Mouse (Mus musculus) myocyte (in vitro differentiated cells): ENCODE results near the gene Dhrs4. TPM values are rescaled to one million over a fixed set of nuclear protein-coding genes. Genes with fewer than 3 reads are reported as not detected.

ENCODE experiments used
- H3K27me3 ChIP-seq: one replicate; pipeline ENCODE4 v1.6.1; 2011; ENCODE audit not compliant: control insufficient read depth, insufficient read depth, insufficient read length
- H3K36me3 ChIP-seq: one replicate; pipeline ENCODE4 v1.6.1; 2011; ENCODE audit not compliant: control insufficient read depth, insufficient read depth
- H3K4me2 ChIP-seq: one replicate; pipeline ENCODE4 v1.6.1; 2011; ENCODE audit warnings: low read depth, control low read depth
- H3K4me3 ChIP-seq: one replicate; pipeline ENCODE4 v1.5.1; 2011; ENCODE audit warnings: mild to moderate bottlenecking, control low read depth, moderate library complexity
- H3K79me2 ChIP-seq: one replicate; pipeline ENCODE4 v1.6.1; 2011; ENCODE audit not compliant: control insufficient read depth, insufficient read depth
- H3ac ChIP-seq: one replicate; pipeline ENCODE4 v1.6.1; 2011; ENCODE audit not compliant: control insufficient read depth, insufficient read length
- CEBPB ChIP-seq: IDR thresholded peaks from 2 replicates; pipeline ENCODE4 v1.6.1; 2011; ENCODE audit warnings: mild to moderate bottlenecking, moderate library complexity; ENCODE audit not compliant: poor library complexity, insufficient read depth, severe bottlenecking
- E2F4 ChIP-seq: IDR thresholded peaks from one replicate; pipeline ENCODE4 v1.6.1; 2011; ENCODE audit warnings: mild to moderate bottlenecking, control low read depth, moderate library complexity; ENCODE audit not compliant: insufficient read depth
- MAX ChIP-seq: IDR thresholded peaks from one replicate; pipeline ENCODE4 v1.6.1; 2011; ENCODE audit warnings: low read depth, mild to moderate bottlenecking, control low read depth
- MYOD1 ChIP-seq, 3 experiments: IDR thresholded peaks; one replicate each; pipeline ENCODE4 v1.6.1; 2011; ENCODE audit warnings: control low read depth in 2 of 3, low read depth in 2 of 3, mild to moderate bottlenecking in 2 of 3, moderate library complexity in 1 of 3; ENCODE audit not compliant: insufficient read length in 2 of 3, control insufficient read depth in 1 of 3
- MYOG ChIP-seq, 3 experiments: IDR thresholded peaks; one replicate each; pipeline ENCODE4 v1.6.1; 2011; ENCODE audit warnings: control low read depth in 2 of 3, low read depth in 2 of 3, mild to moderate bottlenecking in 2 of 3; ENCODE audit not compliant: insufficient read length in 2 of 3, control insufficient read depth in 1 of 3, insufficient read depth in 1 of 3
- POLR2A ChIP-seq: IDR thresholded peaks from one replicate; pipeline ENCODE4 v1.6.1; 2011; ENCODE audit warnings: low read depth, mild to moderate bottlenecking, control low read depth, moderate library complexity; ENCODE audit not compliant: insufficient read length
- POLR2AphosphoS2 ChIP-seq: IDR thresholded peaks from one replicate; pipeline ENCODE4 v1.6.1; 2011; ENCODE audit warnings: low read depth, control low read depth; ENCODE audit not compliant: insufficient read length
- REST ChIP-seq: IDR thresholded peaks from one replicate; pipeline ENCODE4 v1.6.1; 2011; ENCODE audit warnings: mild to moderate bottlenecking, control low read depth, moderate library complexity; ENCODE audit not compliant: insufficient read depth, insufficient read length
- SRF ChIP-seq: IDR thresholded peaks from one replicate; pipeline ENCODE4 v1.6.1; 2011; ENCODE audit warnings: low read depth; ENCODE audit not compliant: control insufficient read depth, insufficient read length
- TCF12 ChIP-seq: IDR thresholded peaks from one replicate; pipeline ENCODE4 v1.6.1; 2011; ENCODE audit warnings: mild to moderate bottlenecking, control low read depth; ENCODE audit not compliant: poor library complexity, insufficient read depth, severe bottlenecking
- TCF3 ChIP-seq: IDR thresholded peaks from one replicate; pipeline ENCODE4 v1.6.1; 2011; ENCODE audit warnings: low read depth, control low read depth; ENCODE audit not compliant: insufficient read length
- USF1 ChIP-seq: IDR thresholded peaks from one replicate; pipeline ENCODE4 v1.6.1; 2011; ENCODE audit warnings: low read depth, mild to moderate bottlenecking, control low read depth, moderate library complexity
- polyA plus RNA-seq: library from polyadenylated mRNA; unstranded; fragments of >200 nt; fragmentation: generic; extraction: Trizol; gene quantifications from one replicate; pipeline ENCODE4 v1.2.1, GENCODE M21; 2012; ENCODE audit warnings: missing spikeins

Gene Dhrs4
- polyA plus RNA-seq, 1 experiment: 29.6 TPM

DNA sequence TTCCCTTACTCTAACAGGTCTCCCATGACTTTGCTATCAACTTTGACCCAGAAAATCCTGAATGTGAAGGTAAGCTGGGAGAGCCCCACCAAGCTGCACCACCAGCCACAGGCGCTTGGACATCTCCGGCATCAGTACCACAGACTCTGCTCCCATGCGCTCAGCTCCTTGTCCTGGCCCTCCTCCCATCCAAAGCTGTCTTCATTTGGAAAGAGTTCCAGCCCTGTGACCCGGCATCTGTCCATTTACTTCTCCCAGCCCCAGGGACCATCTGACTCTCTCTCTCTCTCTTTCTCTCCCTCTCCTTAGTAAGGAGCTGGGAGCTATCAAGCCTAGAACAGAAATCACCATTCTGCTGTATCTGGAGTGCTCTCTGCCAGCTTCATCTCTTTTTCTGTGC, 37.3 kb downstream of the Dhrs4 start:
- H3ac ChIP-seq: no peak overlapping the region
- no peak for TF ChIP-seq MYOD1 (IDR thresholded peaks at IDR 0.05; ENCODE audit: control insufficient read depth in 1 of 3, insufficient read length in 2 of 3, low read depth in 2 of 3)
- TF ChIP-seq REST: no peak
- TF ChIP-seq TCF12: no peak
- TF ChIP-seq CEBPB: no peak
- no peak for TF ChIP-seq USF1
- no peak for TF ChIP-seq TCF3
- TF ChIP-seq POLR2AphosphoS2: no peak
- TF ChIP-seq E2F4: no peak
- TF ChIP-seq POLR2A: no peak
- TF ChIP-seq MYOG (IDR thresholded peaks at IDR 0.05; ENCODE audit: control insufficient read depth in 1 of 3, insufficient read depth in 1 of 3, insufficient read length in 2 of 3, low read depth in 2 of 3): no peak
- no peak for TF ChIP-seq MAX
- H3K4me2 ChIP-seq: no peak overlapping the region
- H3K4me3 ChIP-seq: no peak overlapping the region
- H3K36me3 ChIP-seq: no peaks in the 10 kb centered on the region
- no peaks in the 10 kb centered on the region for H3K79me2 ChIP-seq
- peaks cover 99% of the 10 kb centered on the region for H3K27me3 ChIP-seq

DNA sequence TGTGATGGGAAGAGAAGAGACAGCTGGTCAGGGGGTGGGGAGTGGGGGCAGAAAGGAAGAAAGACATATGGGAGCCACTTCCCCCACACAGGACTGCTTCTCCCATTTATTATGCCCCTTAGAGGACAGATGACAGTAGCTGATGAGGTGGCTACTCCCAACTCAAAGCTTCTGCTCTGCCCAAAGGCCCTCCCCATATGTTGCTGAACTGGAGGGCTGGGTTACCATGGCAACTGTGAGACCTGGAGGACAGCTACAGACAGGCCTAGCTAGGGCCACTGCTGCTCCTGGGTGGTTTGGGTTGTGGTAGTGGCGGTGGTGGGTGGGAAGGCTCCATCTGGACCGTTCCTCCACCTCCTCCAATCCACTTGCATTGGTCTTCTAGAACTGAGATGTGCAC, 40.3 kb downstream of the Dhrs4 start:
- no peak overlapping the region for H3ac ChIP-seq
- no peaks in the 10 kb centered on the region for H3K79me2 ChIP-seq
- TF ChIP-seq SRF: no peak
- TF ChIP-seq REST: no peak
- TF ChIP-seq MYOG (IDR thresholded peaks at IDR 0.05; ENCODE audit: control insufficient read depth in 1 of 3, insufficient read depth in 1 of 3, insufficient read length in 2 of 3, low read depth in 2 of 3): no peak
- no peak for TF ChIP-seq TCF3
- TF ChIP-seq POLR2A: no peak
- no peak for TF ChIP-seq E2F4
- no peak for TF ChIP-seq USF1
- TF ChIP-seq CEBPB: no peak
- TF ChIP-seq MAX: no peak
- TF ChIP-seq MYOD1 (IDR thresholded peaks at IDR 0.05; ENCODE audit: control insufficient read depth in 1 of 3, insufficient read length in 2 of 3, low read depth in 2 of 3): no peak
- TF ChIP-seq POLR2AphosphoS2: no peak
- no peak for TF ChIP-seq TCF12
- no peak overlapping the region for H3K4me2 ChIP-seq
- no peaks in the 10 kb centered on the region for H3K36me3 ChIP-seq
- peaks cover 92% of the 10 kb centered on the region for H3K27me3 ChIP-seq
- no peak overlapping the region for H3K4me3 ChIP-seq

- Histone ChIP-seq H3ac (no peak overlapping the region), H3K4me2 (no peak overlapping the region), H3K79me2 (no peaks in the 10 kb centered on the region), H3K36me3 (no peaks in the 10 kb centered on the region), H3K4me3 (no peak overlapping the region), H3K27me3 (peaks cover 92% of the 10 kb centered on the region)
- TF ChIP-seq E2F4 (no peak), MYOG (IDR thresholded peaks at IDR 0.05; ENCODE audit: control insufficient read depth in 1 of 3, insufficient read depth in 1 of 3, insufficient read length in 2 of 3, low read depth in 2 of 3) (no peak), MAX (no peak), REST (no peak), SRF (no peak), MYOD1 (IDR thresholded peaks at IDR 0.05; ENCODE audit: control insufficient read depth in 1 of 3, insufficient read length in 2 of 3, low read depth in 2 of 3) (no peak), TCF3 (no peak), TCF12 (no peak), USF1 (no peak)
Measured at GRCm38 (mm10) chr14:55519604-55520003, 41.0 kb downstream of the Dhrs4 start.

DNA sequence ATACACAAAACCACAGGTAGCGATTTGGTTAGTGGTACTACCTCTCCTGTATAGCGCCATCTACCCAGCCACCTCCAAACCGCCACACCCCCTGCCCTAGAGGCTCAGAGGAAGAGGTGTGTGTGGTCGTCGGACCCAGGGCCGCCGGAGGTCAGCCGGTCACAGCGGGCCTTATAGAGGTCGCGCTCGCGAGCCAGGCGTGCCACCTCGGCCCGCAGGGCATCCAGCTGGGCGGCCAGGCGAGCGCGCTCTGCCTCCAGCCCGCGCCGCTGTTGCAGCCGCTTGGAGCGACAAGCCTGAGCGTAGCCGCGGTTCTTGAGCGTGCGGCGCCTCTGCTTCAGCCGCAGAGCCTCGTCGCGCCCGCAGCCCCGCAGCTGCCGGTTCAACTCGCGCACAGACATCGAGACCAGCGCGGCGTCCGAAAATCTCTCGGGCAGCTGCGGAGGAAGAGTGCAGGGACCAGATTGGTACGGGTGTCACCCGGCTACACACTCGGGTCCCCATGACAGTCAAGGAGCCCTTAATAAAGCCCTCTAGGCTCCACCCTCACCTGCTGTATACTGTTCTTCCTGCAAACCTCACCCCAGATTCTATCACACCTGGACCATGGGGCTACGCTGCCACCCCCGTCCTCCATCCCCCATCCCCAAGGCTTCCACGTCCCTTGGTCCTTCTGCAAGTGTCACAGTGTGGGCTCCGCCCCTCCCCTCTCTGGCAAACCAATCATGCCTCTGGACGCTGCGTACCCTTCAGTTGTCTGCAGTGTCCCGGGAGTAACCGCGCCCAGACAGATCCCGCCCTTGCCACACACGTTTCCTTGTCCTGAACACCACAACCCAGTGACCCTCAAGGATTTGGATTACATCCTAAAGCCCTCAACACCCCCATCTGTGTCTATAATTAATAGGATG, 42.1 kb downstream of the Dhrs4 start:
- Histone ChIP-seq H3K79me2 (no peaks in the 10 kb centered on the region), H3K36me3 (no peaks in the 10 kb centered on the region), H3K4me2 (no peak overlapping the region), H3K27me3 (peaks cover 84% of the 10 kb centered on the region), H3K4me3 (no peak overlapping the region), H3ac (no peak overlapping the region)
- no peak for TF ChIP-seq USF1
- no peak for TF ChIP-seq TCF12
- TF ChIP-seq SRF: no peak
- TF ChIP-seq POLR2AphosphoS2: no peak
- no peak for TF ChIP-seq CEBPB
- no peak for TF ChIP-seq MAX
- no peak for TF ChIP-seq E2F4
- TF ChIP-seq TCF3: no peak
- no peak for TF ChIP-seq MYOG (IDR thresholded peaks at IDR 0.05; ENCODE audit: control insufficient read depth in 1 of 3, insufficient read depth in 1 of 3, insufficient read length in 2 of 3, low read depth in 2 of 3)
- TF ChIP-seq REST: no peak
- TF ChIP-seq POLR2A: no peak
- TF ChIP-seq MYOD1 (IDR thresholded peaks at IDR 0.05; ENCODE audit: control insufficient read depth in 1 of 3, insufficient read length in 2 of 3, low read depth in 2 of 3): no peak
